Comparison of ENCODE assay signal across 8 mouse cellular contexts in genomic region chr6:91473805-91474440, GRCm38 (mm10). TPM values are rescaled to one million over a fixed set of nuclear protein-coding genes. Genes with fewer than 3 reads are reported as not detected.
A peak's percentile ranks its signal among the peaks of the same experiment; 100 is the strongest.
DNase-seq lines count a peak whose midpoint lies in the region; ATAC-seq and TF ChIP-seq lines count a peak whose summit lies in the region.

No protein-coding gene starts in this region.

- TF ChIP-seq POLR2A in liver, adult 2 months (IDR thresholded peaks at IDR 0.05; ENCODE audit: extremely low read depth, insufficient read depth, low read length): peak; percentile 48; the same call in 1 of the 2 replicates

- TF ChIP-seq CTCF in liver, adult 2 months (IDR thresholded peaks at IDR 0.05; ENCODE audit: low read depth, low read length): no peak

- H3K36me3 ChIP-seq in liver, adult 2 months (ENCODE audit: control insufficient read depth, insufficient read depth, low read length): peaks cover 2% of the 10 kb centered on the region; the same call in 1 of the 2 replicates
- H3K36me3 ChIP-seq in embryonic facial prominence, embryonic 10.5 days (replicated peaks): peaks cover 61% of the 10 kb centered on the region
- peaks cover 28% of the 10 kb centered on the region for H3K36me3 ChIP-seq in midbrain, embryonic 13.5 days

- WGBS in liver, adult 2 months: under 1% methylated on average over 27 of the region's 27 CpGs
- under 1% methylated on average over 27 of the region's 27 CpGs for WGBS in embryonic facial prominence, embryonic 10.5 days
- under 1% methylated on average over 27 of the region's 27 CpGs for WGBS in midbrain, embryonic 13.5 days

- no peaks in the 10 kb centered on the region for H3K9me3 ChIP-seq in embryonic facial prominence, embryonic 10.5 days
- H3K9me3 ChIP-seq in midbrain, embryonic 13.5 days: no peaks in the 10 kb centered on the region

- peaks cover 7% of the 10 kb centered on the region for H3K4me1 ChIP-seq in liver, adult 2 months (ENCODE audit: control insufficient read depth, insufficient read depth, low read length)
- H3K4me1 ChIP-seq in embryonic facial prominence, embryonic 10.5 days: peaks cover 36% of the 10 kb centered on the region
- H3K4me1 ChIP-seq in midbrain, embryonic 13.5 days (replicated peaks): peaks cover 30% of the 10 kb centered on the region

- ATAC-seq in inflammation-experienced regulatory T-cells, adult 6 months: peak; percentile 20
- peak; percentile 71 for ATAC-seq in midbrain, embryonic 13.5 days

- H3K79me2 ChIP-seq in liver, adult 2 months (ENCODE audit: control insufficient read depth, insufficient read depth, low read length): peaks cover 4% of the 10 kb centered on the region; the same call in 1 of the 2 replicates

- peak overlapping the region; percentile 89 for H3K4me2 ChIP-seq in midbrain, embryonic 13.5 days (replicated peaks)

- H3K4me3 ChIP-seq in liver, adult 2 months (ENCODE audit: insufficient read depth, low read depth, low read length): peak overlapping the region; percentile 69
- H3K4me3 ChIP-seq in embryonic facial prominence, embryonic 10.5 days: peak overlapping the region; percentile 82
- peak overlapping the region; percentile 76 for H3K4me3 ChIP-seq in midbrain, embryonic 13.5 days (replicated peaks)

- H3K27me3 ChIP-seq in liver, adult 2 months (ENCODE audit: control insufficient read depth, insufficient read depth, low read length): no peaks in the 10 kb centered on the region
- no peaks in the 10 kb centered on the region for H3K27me3 ChIP-seq in embryonic facial prominence, embryonic 10.5 days (replicated peaks; ENCODE audit: low read depth, poor library complexity, severe bottlenecking)
- H3K27me3 ChIP-seq in midbrain, embryonic 13.5 days: no peaks in the 10 kb centered on the region

- H3K9ac ChIP-seq in liver, adult 2 months (ENCODE audit: low read depth, low read length): peak overlapping the region; percentile 66
- peak overlapping the region; percentile 79 for H3K9ac ChIP-seq in midbrain, embryonic 13.5 days (replicated peaks)

- H3K27ac ChIP-seq in liver, adult 2 months (replicated peaks; ENCODE audit: insufficient read depth, low read depth, low read length): peak overlapping the region; percentile 18
- H3K27ac ChIP-seq in embryonic facial prominence, embryonic 10.5 days (replicated peaks): peak overlapping the region; percentile 91
- peak overlapping the region; percentile 31; the same call in 1 of the 2 replicates for H3K27ac ChIP-seq in midbrain, embryonic 13.5 days

- DNase-seq in liver, adult 2 months (ENCODE audit: extremely low read depth, low read depth, low spot score): peak; percentile 49
- DNase-seq in liver: no peak
- DNase-seq in embryonic facial prominence, embryonic 10.5 days (ENCODE audit: low spot score): no peak
- no peak for DNase-seq in ovary, postnatal 36 days (ENCODE audit: low spot score)
- DNase-seq in adrenal gland, adult 8-10 months: no peak
- DNase-seq in frontal cortex, postnatal 36 days (ENCODE audit: low spot score in 2 of 2): no peak

RNA-seq across cellular contexts. Expression of gene Tmem43, which starts 0.4 kb away (rescaled TPM):
- total RNA-seq in liver, adult 2 months (2014; rRNA removed): 4.5 and 7.6 TPM in 2 replicates
- polyA plus RNA-seq in liver, adult 2 months (2012; rRNA removed): 8.2 and 9.4 TPM in 2 replicates
- polyA plus RNA-seq in embryonic facial prominence, embryonic 10.5 days (2016; fragmentation: Nextera tagmentation; extraction: Ambion mirVana): 62.5 and 66.1 TPM in 2 replicates
- 10 to 100 TPM; 38.6 to 55.4 (median 48.3) TPM for polyA plus RNA-seq in inflammation-experienced regulatory T-cells, adult 6 months (2017; shearing (Covaris generic))
- 48.4 and 49.4 TPM in 2 replicates for polyA plus RNA-seq in midbrain, embryonic 13.5 days (2015; fragmentation: Nextera tagmentation; extraction: Ambion mirVana)
- 10 to 100 TPM; 46.0 to 70.9 (median 60.9) TPM for total RNA-seq in adrenal gland, adult 8-10 months (2022)

RNA-seq across cellular contexts. Expression of gene Chchd4, which starts 0.6 kb away (rescaled TPM):
- 4.2 and 5.4 TPM in 2 replicates for total RNA-seq in liver, adult 2 months (2014; rRNA removed)
- 4.2 and 4.5 TPM in 2 replicates for polyA plus RNA-seq in liver, adult 2 months (2012; rRNA removed)
- polyA plus RNA-seq in embryonic facial prominence, embryonic 10.5 days (2016; fragmentation: Nextera tagmentation; extraction: Ambion mirVana): 35.3 and 38.2 TPM in 2 replicates
- polyA plus RNA-seq in inflammation-experienced regulatory T-cells, adult 6 months (2017; shearing (Covaris generic)): 10 to 100 TPM in 2 of 3 experiments, 1 to 10 TPM in 1; 9.8 to 11.3 (median 10.6) TPM
- 28.1 and 28.6 TPM in 2 replicates for polyA plus RNA-seq in midbrain, embryonic 13.5 days (2015; fragmentation: Nextera tagmentation; extraction: Ambion mirVana)
- 10 to 100 TPM; 16.6 to 19.3 (median 18.2) TPM for total RNA-seq in adrenal gland, adult 8-10 months (2022)

RNA-seq across cellular contexts. Expression of gene Xpc, which starts 41.8 kb away (rescaled TPM):
- 12.4 and 12.6 TPM in 2 replicates for total RNA-seq in liver, adult 2 months (2014; rRNA removed)
- polyA plus RNA-seq in liver, adult 2 months (2012; rRNA removed): 4.5 and 5.6 TPM in 2 replicates
- 26.7 and 27.3 TPM in 2 replicates for polyA plus RNA-seq in embryonic facial prominence, embryonic 10.5 days (2016; fragmentation: Nextera tagmentation; extraction: Ambion mirVana)
- 10 to 100 TPM in 2 of 3 experiments, 1 to 10 TPM in 1; 9.5 to 15.4 (median 13.3) TPM for polyA plus RNA-seq in inflammation-experienced regulatory T-cells, adult 6 months (2017; shearing (Covaris generic))
- 22.9 and 23.9 TPM in 2 replicates for polyA plus RNA-seq in midbrain, embryonic 13.5 days (2015; fragmentation: Nextera tagmentation; extraction: Ambion mirVana)
- 10 to 100 TPM; 19.6 to 24.0 (median 22.6) TPM for total RNA-seq in adrenal gland, adult 8-10 months (2022)

RNA-seq across cellular contexts. Expression of gene Lsm3, which starts 41.8 kb away (rescaled TPM):
- 11.5 and 19.6 TPM in 2 replicates for total RNA-seq in liver, adult 2 months (2014; rRNA removed)
- 3.2 and 3.5 TPM in 2 replicates for polyA plus RNA-seq in liver, adult 2 months (2012; rRNA removed)
- 444 and 453 TPM in 2 replicates for polyA plus RNA-seq in embryonic facial prominence, embryonic 10.5 days (2016; fragmentation: Nextera tagmentation; extraction: Ambion mirVana)
- 100 to 1,000 TPM; 148 to 161 (median 160) TPM for polyA plus RNA-seq in inflammation-experienced regulatory T-cells, adult 6 months (2017; shearing (Covaris generic))
- 199 and 201 TPM in 2 replicates for polyA plus RNA-seq in midbrain, embryonic 13.5 days (2015; fragmentation: Nextera tagmentation; extraction: Ambion mirVana)
- total RNA-seq in adrenal gland, adult 8-10 months (2022): 10 to 100 TPM; 29.6 to 42.9 (median 37.4) TPM

Comparison
In these comparisons a context has a peak if more than half of its experiments do, and no peak if none do; other contexts are left out.
1. H3K27ac ChIP-seq: peak in every context shown above with its lines; median percentile 91 in embryonic facial prominence, embryonic 10.5 days; 31 in midbrain, embryonic 13.5 days; 18 in liver, adult 2 months.